Mouse (Mus musculus): ENCODE data around the gene March2. TPM values are rescaled to one million over a fixed set of nuclear protein-coding genes. Genes with fewer than 3 reads are reported as not detected.

March2 gene
- polyA plus RNA-seq, 1 experiment from 2014 or later: 96.0 TPM

Other genes with a start within 250 kb of the March2 start
- 31.5 and 43.8 TPM in 2 replicates for gene Adamts10, start 194.5 kb downstream of the March2 start, polyA plus RNA-seq (2015; fragmentation: Nextera tagmentation; extraction: Ambion mirVana)
- 2.8 and 3.8 TPM in 2 replicates for gene Myo1f, start 163.0 kb downstream of the March2 start, polyA plus RNA-seq (2015; fragmentation: Nextera tagmentation; extraction: Ambion mirVana)
- gene Zfp414, start 89.6 kb downstream of the March2 start, polyA plus RNA-seq (2015; fragmentation: Nextera tagmentation; extraction: Ambion mirVana): 25.8 and 28.7 TPM in 2 replicates
- gene Pram1, start 80.6 kb downstream of the March2 start, polyA plus RNA-seq (2015; fragmentation: Nextera tagmentation; extraction: Ambion mirVana): 0.41 and 0.49 TPM in 2 replicates
- 192 and 225 TPM in 2 replicates for gene Hnrnpm, start 31.8 kb downstream of the March2 start, polyA plus RNA-seq (2015; fragmentation: Nextera tagmentation; extraction: Ambion mirVana)
- 278 and 304 TPM in 2 replicates for gene Rab11b, start 41.9 kb upstream of the March2 start, polyA plus RNA-seq (2015; fragmentation: Nextera tagmentation; extraction: Ambion mirVana)
- 16.4 and 20.5 TPM in 2 replicates for gene Angptl4, start 63.2 kb upstream of the March2 start, polyA plus RNA-seq (2015; fragmentation: Nextera tagmentation; extraction: Ambion mirVana)
- gene Kank3, start 91.8 kb upstream of the March2 start, polyA plus RNA-seq (2015; fragmentation: Nextera tagmentation; extraction: Ambion mirVana): 48.5 and 58.7 TPM in 2 replicates
- gene Rps28, start 105.9 kb upstream of the March2 start, polyA plus RNA-seq (2015; fragmentation: Nextera tagmentation; extraction: Ambion mirVana): 388 and 436 TPM in 2 replicates
- 535 and 549 TPM in 2 replicates for gene Ndufa7, start 105.9 kb upstream of the March2 start, polyA plus RNA-seq (2015; fragmentation: Nextera tagmentation; extraction: Ambion mirVana)
- gene Cd320, start 124.4 kb upstream of the March2 start, polyA plus RNA-seq (2015; fragmentation: Nextera tagmentation; extraction: Ambion mirVana): 37.6 and 41.9 TPM in 2 replicates
- gene Gm7029, start 155.2 kb upstream of the March2 start, polyA plus RNA-seq (2015; fragmentation: Nextera tagmentation; extraction: Ambion mirVana): not detected in 2 replicates
- 7.8 and 8.3 TPM in 2 replicates for gene Kifc1, start 172.0 kb upstream of the March2 start, polyA plus RNA-seq (2015; fragmentation: Nextera tagmentation; extraction: Ambion mirVana)
- gene Platr17, start 186.5 kb upstream of the March2 start, polyA plus RNA-seq (2015; fragmentation: Nextera tagmentation; extraction: Ambion mirVana): 0.30 TPM in 1 of 2 replicates, not detected in the other
- 34.8 and 39.4 TPM in 2 replicates for gene Daxx, start 190.7 kb upstream of the March2 start, polyA plus RNA-seq (2015; fragmentation: Nextera tagmentation; extraction: Ambion mirVana)
- 56.1 and 64.3 TPM in 2 replicates for gene Tapbp, start 197.2 kb upstream of the March2 start, polyA plus RNA-seq (2015; fragmentation: Nextera tagmentation; extraction: Ambion mirVana)
- gene Zbtb22, start 197.2 kb upstream of the March2 start, polyA plus RNA-seq (2015; fragmentation: Nextera tagmentation; extraction: Ambion mirVana): 12.8 and 14.0 TPM in 2 replicates
- gene Rgl2, start 210.9 kb upstream of the March2 start, polyA plus RNA-seq (2015; fragmentation: Nextera tagmentation; extraction: Ambion mirVana): 40.8 and 42.9 TPM in 2 replicates
- 125 and 133 TPM in 2 replicates for gene Pfdn6, start 221.7 kb upstream of the March2 start, polyA plus RNA-seq (2015; fragmentation: Nextera tagmentation; extraction: Ambion mirVana)
- 19.3 and 20.5 TPM in 2 replicates for gene Wdr46, start 222.0 kb upstream of the March2 start, polyA plus RNA-seq (2015; fragmentation: Nextera tagmentation; extraction: Ambion mirVana)
- 5.7 and 5.8 TPM in 2 replicates for gene B3galt4, start 232.8 kb upstream of the March2 start, polyA plus RNA-seq (2015; fragmentation: Nextera tagmentation; extraction: Ambion mirVana)
- gene Vps52, start 237.1 kb upstream of the March2 start, polyA plus RNA-seq (2015; fragmentation: Nextera tagmentation; extraction: Ambion mirVana): 39.7 and 42.5 TPM in 2 replicates
- gene Rps18, start 237.3 kb upstream of the March2 start, polyA plus RNA-seq (2015; fragmentation: Nextera tagmentation; extraction: Ambion mirVana): 873 and 901 TPM in 2 replicates

All from heart, embryonic 16.5 days (tissue).